Mouse (Mus musculus) kidney, adult 9 months (tissue): ENCODE measurements around the gene Gimap4.
A peak's percentile ranks its signal among the peaks of the same experiment; 100 is the strongest.

ENCODE experiments used
- DNase-seq: peaks from one replicate; pipeline ENCODE4 v3.0.0; 2022

Gimap4 gene

GRCm38 (mm10) chr6:48684319-48684718 is at the start of gene Gimap4:
Gene Gimap4, plus strand, starts transcription at chr6:48684549.
- peak; percentile 48 for DNase-seq

GRCm38 (mm10) chr6:48635105-48635504 is 49.2 kb upstream of the Gimap4 start:
- DNase-seq = no peak

DNA sequence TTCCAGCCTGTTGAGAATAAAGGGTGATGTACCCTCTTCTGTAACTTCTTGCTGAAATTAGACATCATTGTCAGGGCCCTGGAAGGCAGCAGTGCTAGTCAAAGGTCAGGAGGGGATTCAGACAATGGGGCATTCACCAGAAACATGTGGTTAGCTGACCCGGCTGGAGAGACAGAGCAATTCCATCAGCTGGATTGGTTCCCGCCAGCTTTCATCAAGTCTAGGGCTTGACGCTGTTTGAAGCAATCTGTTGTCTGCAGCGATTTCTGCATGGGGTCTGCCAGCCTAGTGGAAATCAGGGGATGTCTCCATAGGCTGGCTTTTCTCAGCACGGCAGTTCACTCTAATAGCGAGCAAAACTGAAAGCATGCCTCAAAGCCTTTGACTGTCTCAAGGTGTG is 47.8 kb upstream of the Gimap4 start:
- no peak for DNase-seq

GRCm38 (mm10) chr6:48637811-48638500 is 46.4 kb upstream of the Gimap4 start:
- no peak for DNase-seq

GRCm38 (mm10) chr6:48638553-48638952 is 45.8 kb upstream of the Gimap4 start:
- peak; percentile 72 for DNase-seq

- no peak for DNase-seq
Observed at GRCm38 (mm10) chr6:48641391-48641790, 43.0 kb upstream of the Gimap4 start.

DNA sequence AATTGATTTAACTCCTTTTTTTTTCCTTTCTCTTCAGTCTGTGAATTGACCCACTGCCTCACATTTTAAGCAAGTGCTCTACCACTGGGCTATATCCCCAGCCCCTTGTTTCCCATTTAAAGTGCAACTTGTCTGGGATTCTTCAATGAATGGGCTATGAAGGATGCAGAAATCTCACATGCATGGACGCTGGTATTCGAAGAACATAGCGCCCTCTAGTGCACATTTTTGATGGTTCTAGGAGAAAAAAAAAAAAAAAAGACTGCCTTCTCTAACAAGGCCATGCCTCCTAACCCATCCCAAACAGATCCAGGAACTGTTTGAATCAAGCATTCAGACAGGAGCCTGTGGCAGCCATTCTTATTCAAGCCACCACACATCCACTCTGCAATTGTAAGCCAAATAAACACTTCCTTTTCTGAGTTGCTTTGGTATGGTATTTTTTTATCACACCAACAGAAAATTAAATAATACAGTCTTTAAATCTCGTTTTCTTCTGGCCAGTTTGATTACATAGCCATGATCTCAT is 41.5 kb upstream of the Gimap4 start:
- DNase-seq = peak; percentile 73

DNA sequence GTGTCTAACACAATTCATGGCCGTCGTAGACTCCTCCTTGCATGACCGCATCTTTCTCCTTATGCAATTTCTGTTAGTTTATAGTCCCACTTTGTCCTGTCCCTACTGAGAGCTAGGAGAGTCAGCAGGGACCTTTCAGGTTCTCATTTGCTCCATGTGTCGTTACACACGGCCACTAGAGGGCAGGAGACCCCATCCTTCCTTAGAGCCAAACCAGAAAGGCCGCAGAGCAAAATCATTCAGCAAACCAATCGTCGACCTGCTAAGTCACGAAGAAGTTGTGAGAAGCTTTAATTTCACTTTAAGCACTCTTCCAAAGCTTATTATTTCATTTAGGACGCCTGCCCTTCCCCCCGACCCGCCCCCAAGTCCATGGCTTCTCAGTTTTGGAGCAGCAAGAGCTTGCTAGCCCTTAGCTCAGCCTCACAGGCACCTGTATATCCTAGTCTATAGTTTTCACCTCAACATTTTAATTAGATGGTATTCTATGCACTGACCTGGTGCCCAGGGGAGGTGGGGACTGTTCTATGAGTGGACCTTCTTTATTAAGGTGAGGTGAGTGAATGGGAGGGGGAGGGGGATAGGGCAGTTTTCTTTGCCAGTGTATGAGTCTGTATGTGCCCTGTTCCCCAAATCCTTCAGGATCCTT is 38.6 kb upstream of the Gimap4 start:
- peak; percentile 85 for DNase-seq

GRCm38 (mm10) chr6:48646309-48646690 is 38.0 kb upstream of the Gimap4 start:
- DNase-seq = no peak

DNA sequence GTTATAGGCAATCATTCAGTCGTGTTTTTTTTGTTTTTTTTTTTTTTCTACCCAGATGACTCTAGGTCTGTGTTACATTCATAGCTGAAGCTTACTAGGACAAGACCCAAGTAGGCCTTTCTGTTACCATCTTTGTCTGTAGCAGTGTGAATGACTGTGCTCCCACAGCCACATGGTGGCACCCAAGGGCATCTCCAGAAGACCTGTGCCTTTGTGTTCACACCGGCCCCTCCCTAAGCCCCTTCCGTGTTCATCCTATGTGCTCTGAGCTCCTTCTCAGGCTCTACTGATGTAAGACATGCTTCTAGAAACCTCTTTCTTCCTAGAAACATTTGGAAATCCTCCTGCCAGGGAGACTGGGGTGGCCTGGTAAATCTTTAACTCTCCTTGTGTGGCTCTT is 37.4 kb upstream of the Gimap4 start, which contains the start of gene Gimap8:
Gimap8 (plus strand) TSS at position 240 of the 400 bp plus-strand sequence.
- peak; percentile 83 for DNase-seq

DNA sequence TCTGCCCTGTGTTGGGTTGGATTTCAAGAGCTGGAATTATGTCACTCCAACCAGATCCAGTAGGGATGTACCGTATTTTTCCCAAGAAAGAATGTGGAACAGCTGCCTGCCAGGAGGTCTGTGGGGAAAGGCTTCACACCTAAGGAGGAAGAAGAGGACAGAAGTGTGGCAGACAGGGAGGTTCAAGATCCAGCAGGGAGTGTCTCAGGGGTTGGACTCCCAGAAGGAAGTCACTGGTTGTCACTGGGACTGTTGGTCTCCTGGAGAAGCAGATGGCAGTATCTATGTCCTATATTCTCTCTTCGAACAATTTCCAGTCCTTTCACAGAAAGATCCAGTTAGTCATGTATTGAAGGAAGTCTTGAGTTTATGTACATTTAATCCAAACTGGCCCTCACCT is 36.7 kb upstream of the Gimap4 start:
- DNase-seq = no peak

DNA sequence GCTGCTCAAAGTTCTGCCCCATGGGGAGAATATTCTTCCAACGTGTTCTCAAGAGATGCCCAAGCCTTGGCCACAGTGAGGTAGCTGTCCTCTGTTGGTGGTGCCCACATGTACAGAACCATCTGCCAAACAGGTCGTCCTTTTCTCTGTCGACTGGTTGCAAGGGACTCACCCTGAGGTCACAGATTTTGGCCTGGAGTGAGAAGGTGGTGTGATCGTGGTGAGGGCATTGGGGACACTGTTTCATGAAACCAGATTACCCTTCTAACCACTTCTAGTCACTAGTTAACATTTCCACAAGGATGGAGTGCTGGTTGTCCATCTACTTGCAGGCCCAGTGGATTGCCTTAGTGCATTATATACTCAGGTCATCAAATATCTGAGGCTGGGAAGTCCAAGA is 35.6 kb upstream of the Gimap4 start:
- DNase-seq = peak; percentile 75

DNA sequence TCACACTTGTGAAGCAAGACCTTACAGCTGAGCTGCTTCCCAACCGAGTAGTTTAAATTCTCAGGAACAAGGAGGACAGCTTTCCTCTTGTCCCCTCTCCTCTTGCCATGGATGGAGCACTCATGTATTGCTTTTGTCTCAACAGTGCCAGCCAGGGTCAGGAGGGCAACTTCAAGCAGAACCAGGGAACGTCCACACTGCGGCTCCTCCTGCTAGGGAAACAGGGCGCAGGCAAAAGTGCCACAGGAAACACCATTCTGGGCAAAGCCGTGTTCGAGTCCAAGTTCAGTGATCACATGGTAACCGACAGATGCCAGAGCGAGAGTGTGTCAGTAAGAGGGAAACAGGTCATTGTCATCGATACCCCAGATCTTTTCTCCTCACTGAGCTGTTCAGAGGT is 34.3 kb upstream of the Gimap4 start:
- no peak for DNase-seq

DNA sequence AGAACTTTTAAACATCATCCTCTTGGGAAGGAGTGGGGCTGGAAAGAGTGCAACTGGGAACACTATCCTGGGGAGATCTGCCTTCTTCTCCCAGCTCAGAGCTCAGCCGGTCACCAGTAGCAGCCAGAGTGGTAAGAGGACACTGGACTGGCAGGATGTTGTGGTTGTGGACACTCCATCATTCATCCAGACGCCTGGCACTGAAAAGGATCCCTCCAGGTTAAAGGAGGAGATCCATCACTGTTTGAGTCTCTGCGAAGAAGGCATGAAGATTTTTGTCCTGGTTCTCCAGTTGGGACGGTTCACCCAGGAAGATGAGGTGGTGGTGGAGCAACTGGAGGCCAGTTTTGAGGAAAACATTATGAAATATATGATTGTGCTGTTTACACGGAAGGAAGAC is 25.6 kb upstream of the Gimap4 start:
- no peak for DNase-seq

DNA sequence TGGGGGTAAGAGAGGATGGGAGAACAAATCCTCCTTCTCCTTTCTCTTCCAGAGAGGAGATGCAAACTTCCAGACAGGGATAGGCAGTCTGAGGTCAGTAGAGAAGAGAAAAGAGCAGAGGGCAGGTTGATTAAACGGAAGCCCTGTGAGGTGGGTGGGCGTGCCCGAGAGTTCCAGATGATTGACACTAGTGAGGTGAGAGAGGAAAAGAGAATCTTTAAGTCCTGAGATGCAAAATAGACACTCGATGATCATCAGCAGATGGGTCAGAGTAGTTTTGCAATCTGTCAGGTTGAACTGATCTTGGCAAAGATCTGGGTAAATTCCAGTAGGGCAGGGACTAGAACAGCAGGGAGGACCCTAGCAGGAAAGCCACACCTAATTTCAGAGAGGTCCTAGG is 19.6 kb upstream of the Gimap4 start:
- no peak for DNase-seq

DNA sequence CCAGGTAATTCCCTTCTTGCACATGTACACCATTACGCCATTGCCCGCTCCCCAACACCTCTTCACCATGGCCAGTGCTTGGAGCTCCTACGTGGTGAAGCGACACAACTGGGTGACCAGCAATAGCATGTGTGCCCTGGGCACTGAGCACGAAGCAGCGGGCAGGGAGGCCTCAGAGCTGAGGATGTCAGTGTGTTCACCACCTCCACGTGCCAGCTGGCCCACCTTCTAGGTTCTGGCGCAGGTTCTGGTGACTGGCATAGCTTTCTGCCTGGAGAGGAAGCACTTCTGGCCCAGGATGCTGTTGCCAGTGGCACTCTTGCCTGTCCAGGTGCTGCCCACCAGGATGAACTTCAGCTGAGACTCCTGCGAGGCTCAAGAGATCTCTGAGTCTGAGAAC is 18.9 kb upstream of the Gimap4 start:
- no peak for DNase-seq

DNA sequence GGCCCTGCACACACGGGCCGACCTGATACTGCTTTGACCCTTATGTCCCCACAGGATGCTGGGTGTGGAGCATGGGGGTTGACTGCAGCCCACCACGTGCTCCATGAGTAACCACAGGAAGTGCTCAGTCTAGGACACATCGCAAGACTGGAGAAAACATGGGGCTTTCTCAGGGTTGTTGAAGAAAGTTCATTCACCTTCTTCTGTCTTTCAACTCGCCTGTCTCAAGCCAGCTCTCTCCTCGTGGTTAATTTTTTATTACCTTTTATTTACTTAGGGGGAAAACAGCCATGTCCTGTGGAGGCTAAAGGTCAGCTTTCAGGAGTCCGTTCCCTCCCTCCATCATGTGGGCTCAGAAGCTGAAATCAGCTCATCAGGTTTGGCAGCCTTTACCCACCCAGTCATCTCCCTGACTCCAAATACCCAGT is 18.2 kb upstream of the Gimap4 start:
- peak; percentile 85 for DNase-seq

GRCm38 (mm10) chr6:48668022-48668421 is 16.3 kb upstream of the Gimap4 start:
- no peak for DNase-seq

GRCm38 (mm10) chr6:48669446-48669969 is 14.8 kb upstream of the Gimap4 start:
- DNase-seq = no peak

GRCm38 (mm10) chr6:48674291-48675058 is 9.9 kb upstream of the Gimap4 start:
- DNase-seq = peak; percentile 73

DNA sequence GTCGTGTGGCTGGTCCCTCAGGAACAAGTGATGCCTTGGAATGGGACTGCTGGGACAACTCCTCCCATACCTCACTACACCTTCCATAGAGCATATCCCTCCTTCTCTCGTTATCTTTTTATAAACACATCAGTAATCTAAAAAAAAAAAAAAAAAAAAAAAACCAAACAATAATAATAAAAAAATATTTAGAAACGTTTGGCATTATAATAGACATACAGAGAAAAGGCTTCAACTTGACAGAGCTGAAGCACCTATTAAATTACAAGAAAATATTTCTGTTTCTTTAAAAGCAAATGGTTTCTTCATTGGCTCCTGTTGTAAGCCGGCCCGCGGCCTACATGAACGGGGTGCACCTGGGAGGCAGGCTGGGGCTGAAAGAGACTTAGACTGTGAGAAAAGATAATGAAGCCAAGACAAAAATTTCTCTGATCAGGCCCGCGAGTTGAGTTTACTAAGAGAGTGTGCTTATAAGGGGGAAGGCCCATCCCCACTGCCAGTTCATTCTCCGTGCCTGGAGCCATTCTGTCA is 8.9 kb upstream of the Gimap4 start:
- DNase-seq = no peak

GRCm38 (mm10) chr6:48675931-48676859 is 8.2 kb upstream of the Gimap4 start, which contains the start of gene Gimap9:
Gene Gimap9, plus strand, starts transcription at chr6:48676129.
- peak; percentile 80 for DNase-seq
